ENCODE assay signal across 14 mouse cellular contexts in genomic region chr3:143156733-143157524, GRCm38 (mm10).
"Had no signal": no experiment of that assay in that cellular context is flagged by ENCODE, and none has a peak within 500 bp of the region (broad histone marks: within the 10 kb centered on the region; RNA-seq: fewer than 3 reads in every experiment).

No protein-coding gene starts in this region.

- ATAC-seq: midbrain, embryonic 13.5 days; midbrain, embryonic 16.5 days had no signal

- DNase-seq: kidney, adult 18-20 months; kidney, postnatal 14 days; kidney, postnatal 4 days; liver, embryonic 13.5 days; lung, adult 2 months; lung, postnatal 14 days; lung, postnatal 4 days; thymus, adult 2 months; thymus, postnatal 14 days; thymus, postnatal 4 days had no signal

- H3K27me3 ChIP-seq: liver, embryonic 13.5 days; midbrain, embryonic 13.5 days had no signal

- H3K27ac ChIP-seq: liver, embryonic 13.5 days; midbrain, embryonic 10.5 days; midbrain, embryonic 13.5 days; stomach, postnatal 0 days had no signal

- H3K4me1 ChIP-seq: liver, embryonic 13.5 days; midbrain, embryonic 13.5 days had no signal

- H3K36me3 ChIP-seq: liver, embryonic 13.5 days; midbrain, embryonic 10.5 days; midbrain, embryonic 13.5 days had no signal

- H3K4me3 ChIP-seq: liver, embryonic 13.5 days; midbrain, embryonic 10.5 days; midbrain, embryonic 13.5 days had no signal
